Mouse (Mus musculus) layer of hippocampus, postnatal 10 days (tissue): ENCODE data around the gene Negr1. TPM values are rescaled to one million over a fixed set of nuclear protein-coding genes. Genes with fewer than 3 reads are reported as not detected.

Experiments used
- DNase-seq, 2 experiments: peaks; one replicate each; pipeline ENCODE4 v3.0.0; 2021; ENCODE audit warnings: low spot score in 2 of 2
- total RNA-seq, 2 experiments: library from RNA; stranded (reverse); gene quantifications; 2 replicates each; pipeline ENCODE4 v1.2.3; 2021

Gene Negr1
- total RNA-seq, 2 experiments from 2014 or later = 127 to 140 TPM

DNA sequence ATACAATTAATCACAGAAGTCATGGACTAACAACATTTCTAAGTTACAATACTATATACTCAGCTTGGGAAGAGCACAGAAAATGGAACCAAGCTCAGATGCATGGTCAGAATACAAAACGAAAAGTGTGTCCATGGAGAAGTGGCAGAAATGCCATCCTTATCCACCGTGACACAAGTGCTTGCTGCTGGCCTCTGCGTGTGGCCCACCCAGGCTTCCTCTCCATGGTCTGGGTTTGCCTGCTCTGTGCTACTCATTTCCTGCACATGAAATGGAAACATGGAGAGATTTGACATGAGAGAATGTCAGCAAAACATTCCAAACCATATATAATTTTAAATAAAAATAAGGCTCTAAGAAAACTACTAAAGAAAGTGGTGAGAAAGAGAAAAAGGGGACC is 645.2 kb downstream of the Negr1 start:
- no peak for DNase-seq

DNA sequence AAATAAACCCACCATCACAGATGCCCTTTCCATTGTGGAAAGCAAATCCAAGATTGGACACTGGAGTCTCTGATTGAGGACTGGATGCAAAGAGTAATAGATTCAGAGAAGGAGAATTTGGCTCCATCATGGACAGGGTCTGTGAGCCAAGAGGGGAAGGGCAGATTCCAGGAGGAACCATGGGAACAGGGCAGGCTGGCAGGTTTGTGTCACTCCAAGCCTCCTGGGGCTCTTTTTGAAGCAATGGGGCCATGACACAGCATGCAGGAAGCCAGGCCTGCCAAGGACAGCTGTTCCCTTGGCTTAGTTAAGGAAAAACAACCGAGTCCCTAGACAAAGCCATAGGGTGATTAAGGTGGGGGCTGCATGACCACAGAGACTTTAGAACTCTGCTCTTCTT is 647.4 kb downstream of the Negr1 start:
- peak; percentile 29 to 47 for DNase-seq

DNA sequence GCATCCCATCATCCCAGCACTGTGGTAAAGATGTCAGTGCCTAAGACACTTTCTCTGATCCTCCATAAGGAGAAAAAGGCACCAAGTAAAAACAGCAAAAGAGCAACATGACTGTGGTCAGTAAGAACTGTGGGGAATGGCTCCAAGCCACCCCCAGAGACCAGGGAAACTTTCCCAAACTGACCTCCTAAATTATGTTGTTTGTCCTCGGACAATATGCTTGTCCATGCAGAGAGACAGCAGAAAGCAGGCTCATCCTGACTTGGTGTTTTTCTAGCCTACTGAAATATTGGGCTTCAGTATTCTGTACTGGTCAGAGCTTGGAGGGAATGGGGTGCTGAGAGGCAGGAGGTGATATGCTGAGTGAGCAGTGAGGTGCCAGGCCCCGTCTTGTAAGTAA is 647.8 kb downstream of the Negr1 start:
- no peak for DNase-seq

- no peak for DNase-seq
Measured at GRCm38 (mm10) chr3:157215937-157216719, 654.5 kb downstream of the Negr1 start.

DNA sequence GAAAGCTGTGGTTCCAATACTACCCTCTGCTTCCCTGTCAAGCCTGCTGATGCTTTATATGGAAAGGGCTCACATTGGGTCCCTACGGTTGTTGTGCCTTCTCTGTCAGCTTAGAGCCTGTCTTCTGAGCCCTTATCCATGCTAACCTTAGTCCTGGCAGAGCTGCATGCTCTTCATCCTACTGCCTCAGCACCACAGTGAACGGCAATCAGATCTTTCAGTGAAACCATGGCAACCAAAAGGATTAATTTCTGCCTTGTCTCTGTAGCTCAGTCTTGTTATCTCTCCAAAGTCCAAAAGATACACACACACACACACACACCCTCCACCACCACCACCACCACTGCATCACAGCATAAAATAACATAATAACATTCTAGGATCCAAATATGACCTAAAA is 656.2 kb downstream of the Negr1 start:
- no peak for DNase-seq

DNA sequence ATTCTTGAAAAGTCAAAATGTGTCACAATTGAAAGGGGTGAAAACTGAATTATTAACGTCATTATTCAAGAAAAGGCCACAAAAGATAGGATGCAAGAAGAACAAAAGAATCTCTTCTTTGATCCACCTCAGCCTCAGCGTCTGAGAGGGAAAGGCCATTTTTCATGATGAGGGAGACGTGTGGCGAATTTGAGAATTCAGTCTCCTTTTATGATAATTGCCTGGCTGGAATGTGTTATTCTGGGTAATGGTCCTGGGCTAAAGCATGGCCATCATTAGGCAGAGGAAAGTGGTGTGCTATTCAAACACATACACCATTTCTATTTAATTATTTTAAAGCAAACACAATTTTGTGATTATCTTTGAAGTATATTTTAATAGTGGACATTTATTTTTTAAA is 663.3 kb downstream of the Negr1 start:
- no peak for DNase-seq

DNA sequence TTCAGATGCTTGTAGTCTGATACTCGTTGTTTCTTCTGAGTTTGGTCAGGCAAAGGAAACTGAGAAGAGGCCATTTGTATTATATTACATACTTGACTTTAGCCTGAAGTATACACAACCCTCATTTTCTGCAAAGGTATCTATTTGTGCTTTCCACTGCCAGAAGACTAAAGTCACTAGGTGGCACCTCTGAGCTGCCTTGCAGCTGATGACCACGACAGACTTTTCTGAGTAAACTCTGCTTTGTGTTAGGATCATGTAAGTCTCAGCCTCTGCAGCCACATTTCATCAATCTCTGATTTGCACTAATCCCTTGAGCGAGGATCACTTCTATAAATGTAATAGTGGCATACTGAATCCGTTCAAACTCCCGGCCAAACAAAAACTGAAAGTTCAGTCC is 671.1 kb downstream of the Negr1 start:
- DNase-seq = peak in 1 of 2 experiments; percentile 45

DNA sequence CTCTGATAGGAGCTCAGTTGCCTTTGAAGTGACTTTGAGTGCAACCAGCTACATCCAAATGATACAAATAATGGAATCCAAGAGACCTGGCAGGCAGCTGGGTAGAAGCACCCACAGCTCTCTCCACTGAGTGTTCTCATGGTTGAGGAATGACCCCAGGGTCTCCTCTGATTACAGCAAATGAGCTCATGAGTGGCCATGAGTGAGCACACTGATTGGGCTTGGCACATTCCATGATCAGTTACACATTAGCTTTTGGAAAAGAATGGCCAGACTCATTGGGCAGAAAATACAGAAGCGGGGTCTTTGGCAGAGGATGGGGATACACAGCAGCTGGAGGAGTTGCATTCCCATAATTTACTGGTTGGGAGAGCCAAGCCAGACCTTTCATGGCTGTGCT is 678.6 kb downstream of the Negr1 start:
- no peak for DNase-seq

DNA sequence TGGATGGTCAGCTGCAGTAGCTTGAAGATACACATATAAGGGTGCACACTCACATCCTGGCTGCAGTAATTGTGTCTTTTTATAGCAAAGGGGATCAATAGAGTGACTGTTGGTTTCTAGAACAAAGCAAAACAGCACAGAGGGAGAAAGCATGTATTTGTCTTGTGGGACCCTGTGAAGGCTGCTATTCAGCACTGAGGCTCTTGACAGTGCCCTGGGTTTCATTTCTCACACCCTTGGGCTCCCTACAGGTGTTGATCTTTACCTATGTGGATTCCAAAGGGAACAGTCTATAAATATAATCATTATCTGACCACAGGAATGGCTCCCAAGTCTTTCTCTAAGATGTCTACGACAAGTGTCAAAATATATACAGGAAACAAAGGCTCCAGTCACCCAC is 693.9 kb downstream of the Negr1 start:
- DNase-seq = no peak

- no peak for DNase-seq
Measured at GRCm38 (mm10) chr3:157255863-157256262, 694.3 kb downstream of the Negr1 start.

- DNase-seq = no peak
Measured at GRCm38 (mm10) chr3:157268742-157269141, 707.1 kb downstream of the Negr1 start.

GRCm38 (mm10) chr3:157272379-157272778 is 710.8 kb downstream of the Negr1 start:
- no peak for DNase-seq

DNA sequence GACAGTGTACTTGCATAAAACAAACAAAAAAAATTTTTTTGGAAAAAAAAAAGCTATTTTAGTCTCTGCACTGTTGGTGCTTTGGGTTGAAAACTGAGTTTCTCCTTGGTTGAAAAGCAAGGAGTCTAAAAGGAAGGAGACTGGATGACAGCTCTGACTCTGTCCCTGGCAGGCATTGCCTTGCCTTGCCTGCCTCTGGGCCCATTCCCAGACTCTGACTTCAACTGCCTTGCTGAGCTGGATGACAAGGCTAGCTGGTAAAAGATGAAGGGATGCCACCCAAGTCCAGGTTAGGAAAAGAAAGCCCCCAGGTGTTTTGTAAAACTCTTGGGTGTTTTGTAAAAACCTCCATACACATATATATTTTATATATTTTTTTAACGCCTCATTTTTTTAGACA is 712.5 kb downstream of the Negr1 start:
- DNase-seq = no peak

- DNase-seq = no peak
Measured at GRCm38 (mm10) chr3:157279717-157280116, 718.1 kb downstream of the Negr1 start.

DNA sequence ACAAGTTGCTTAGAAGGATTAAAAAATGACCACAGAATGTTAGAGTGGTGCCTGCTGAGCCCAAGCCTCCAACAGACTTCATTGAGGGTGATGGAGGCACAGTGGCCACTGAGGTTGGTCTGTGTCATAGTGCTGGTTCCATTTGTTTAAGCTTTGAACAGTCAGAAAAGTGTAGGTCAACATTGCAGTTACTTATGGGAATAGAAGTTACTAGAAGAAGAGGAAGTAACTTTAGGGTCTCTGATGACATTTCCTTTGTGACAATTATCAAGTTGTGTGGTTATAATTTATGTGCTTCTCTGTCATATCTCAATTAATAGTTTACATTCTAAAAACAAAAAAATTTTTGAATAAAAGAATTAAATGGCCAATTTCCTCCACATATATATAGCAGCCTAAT is 719.7 kb downstream of the Negr1 start:
- DNase-seq = no peak

- DNase-seq = no peak
Measured at GRCm38 (mm10) chr3:157291286-157291685, 729.7 kb downstream of the Negr1 start.

DNA sequence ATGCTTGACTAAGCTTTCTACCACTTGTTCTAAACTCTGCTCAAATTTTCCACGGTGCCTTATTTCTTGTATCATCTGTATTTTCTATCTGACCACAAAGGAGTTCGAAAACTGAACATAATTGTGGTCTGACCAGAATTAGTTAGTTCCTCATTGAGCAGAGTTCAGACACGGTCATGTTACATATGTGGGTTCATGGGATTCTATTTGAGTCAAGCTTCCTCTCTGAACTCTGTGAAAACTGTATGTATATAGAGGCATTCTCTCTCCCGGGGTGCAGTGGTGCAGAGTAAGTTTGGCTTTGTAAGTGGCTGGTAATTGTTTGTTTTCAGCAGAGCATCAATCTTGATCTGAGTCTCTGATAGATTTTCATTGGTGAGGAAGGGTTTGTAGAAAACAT is 735.6 kb downstream of the Negr1 start:
- DNase-seq = no peak

DNA sequence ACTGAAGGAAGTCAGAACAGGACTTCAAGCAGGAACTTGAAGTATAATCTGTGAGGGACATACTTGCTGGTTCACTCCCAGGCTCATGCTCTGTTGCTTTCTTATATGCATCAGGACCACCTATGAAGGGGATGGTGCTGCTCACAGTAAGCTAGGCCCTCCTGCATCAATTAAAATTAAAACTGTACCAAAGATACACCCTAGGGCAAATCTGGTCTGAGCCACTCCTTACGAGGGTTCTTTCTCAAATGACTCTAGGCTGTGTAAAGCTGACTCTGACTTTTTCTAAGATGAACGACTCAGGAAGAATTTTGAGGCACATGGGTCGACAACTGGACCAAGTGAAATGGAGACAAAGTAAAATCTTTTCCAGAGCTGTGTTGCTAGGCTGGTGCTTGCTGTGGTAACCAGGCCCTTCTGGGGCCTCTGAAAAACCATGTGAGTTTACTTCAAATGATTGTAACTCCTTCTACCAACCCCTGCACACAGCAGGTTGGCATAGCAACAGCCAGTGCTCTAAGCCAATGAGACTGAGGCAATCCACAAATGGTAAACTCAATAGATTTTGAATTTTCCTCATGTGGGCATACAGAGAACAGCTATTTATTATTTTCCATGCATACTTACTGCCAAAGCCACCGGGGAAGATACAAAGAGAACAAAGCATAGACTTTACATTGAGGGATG is 742.0 kb downstream of the Negr1 start:
- DNase-seq = no peak

DNA sequence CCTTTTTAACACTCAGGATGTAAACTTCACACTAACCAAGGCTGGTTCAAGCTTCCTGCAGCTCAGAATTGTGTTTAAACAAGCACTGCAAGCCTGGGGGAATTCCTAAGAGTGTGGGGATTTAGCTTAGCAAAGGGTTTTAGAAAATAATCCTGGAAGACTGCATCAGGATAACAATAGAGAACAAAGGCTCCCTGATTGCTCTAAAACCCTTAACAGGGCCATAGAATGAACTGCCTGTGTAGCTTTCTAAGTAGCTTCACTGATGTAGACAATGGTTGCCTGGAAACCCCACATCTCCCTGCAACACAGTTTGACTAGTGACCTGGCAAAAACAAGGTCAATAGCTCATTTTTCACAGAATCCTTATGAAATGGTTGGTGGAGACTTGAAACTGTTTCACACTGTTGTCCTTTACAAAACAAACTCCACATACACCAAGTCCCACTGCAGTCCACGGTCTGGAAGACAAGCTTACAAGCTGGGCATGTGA is 759.5 kb downstream of the Negr1 start:
- no peak for DNase-seq

GRCm38 (mm10) chr3:157321834-157322233 is 760.2 kb downstream of the Negr1 start:
- DNase-seq = no peak

- DNase-seq = no peak
Measured at GRCm38 (mm10) chr3:157334169-157334568, 772.6 kb downstream of the Negr1 start.

- no peak for DNase-seq
Measured at GRCm38 (mm10) chr3:157349480-157349879, 787.9 kb downstream of the Negr1 start.

- DNase-seq = no peak
Measured at GRCm38 (mm10) chr3:157358905-157359304, 797.3 kb downstream of the Negr1 start.
